Mouse (Mus musculus) liver, embryonic 12.5 days (tissue): Measurements from ENCODE around the gene Add2. TPM values are rescaled to one million over a fixed set of nuclear protein-coding genes. Genes with fewer than 3 reads are reported as not detected.

Experiments used
- ATAC-seq: fragments of 200-750 bp; cut with Nextera tagmentation; 2 replicates; pipeline ENCODE4 v1.8.0; 2017; ENCODE audit warnings: moderate number of reproducible peaks, mild to moderate bottlenecking, moderate library complexity
- H3K27ac ChIP-seq: fragments of 300-500 bp; sonication (generic); 2 replicates; pipeline ENCODE4 v1.5.1; 2016; ENCODE audit warnings: mild to moderate bottlenecking
- H3K27me3 ChIP-seq: fragments of 300-500 bp; sonication (generic); replicated peaks from 2 replicates; pipeline ENCODE4 v1.6.1; 2016; ENCODE audit warnings: mild to moderate bottlenecking, moderate library complexity
- H3K36me3 ChIP-seq: fragments of 300-500 bp; sonication (generic); 2 replicates; pipeline ENCODE4 v1.6.1; 2016; ENCODE audit warnings: mild to moderate bottlenecking, moderate library complexity
- H3K4me1 ChIP-seq: fragments of 300-500 bp; sonication (generic); 2 replicates; pipeline ENCODE4 v1.6.1; 2016
- H3K4me2 ChIP-seq: fragments of 300-500 bp; sonication (generic); 2 replicates; pipeline ENCODE4 v1.6.1; 2016; ENCODE audit warnings: mild to moderate bottlenecking, moderate library complexity
- H3K4me3 ChIP-seq: fragments of 300-500 bp; sonication (generic); 2 replicates; pipeline ENCODE4 v1.5.1; 2016; ENCODE audit warnings: mild to moderate bottlenecking, moderate library complexity
- H3K9ac ChIP-seq: fragments of 300-500 bp; sonication (generic); 2 replicates; pipeline ENCODE4 v1.6.1; 2016; ENCODE audit warnings: mild to moderate bottlenecking, moderate library complexity
- H3K9me3 ChIP-seq: fragments of 300-500 bp; sonication (generic); replicated peaks from 2 replicates; pipeline ENCODE4 v1.6.1; 2016; ENCODE audit warnings: mild to moderate bottlenecking, moderate library complexity
- WGBS: fragments of 180-500 bp; shearing (Covaris S2); methylation state at CpG from one replicate; pipeline ENCODE4 v1.1.7; 2016; ENCODE audit not compliant: insufficient replicate concordance; 5-methylcytosine and 5-hydroxymethylcytosine counted together
- polyA plus RNA-seq: library from polyadenylated mRNA; unstranded; fragments of >200 nt; fragmentation: Nextera tagmentation; extraction: Ambion mirVana; gene quantifications from 2 replicates; pipeline ENCODE4 v1.2.1, GENCODE M21; 2016

Add2 gene
- polyA plus RNA-seq, 1 experiment from 2014 or later: 96.9 TPM

DNA sequence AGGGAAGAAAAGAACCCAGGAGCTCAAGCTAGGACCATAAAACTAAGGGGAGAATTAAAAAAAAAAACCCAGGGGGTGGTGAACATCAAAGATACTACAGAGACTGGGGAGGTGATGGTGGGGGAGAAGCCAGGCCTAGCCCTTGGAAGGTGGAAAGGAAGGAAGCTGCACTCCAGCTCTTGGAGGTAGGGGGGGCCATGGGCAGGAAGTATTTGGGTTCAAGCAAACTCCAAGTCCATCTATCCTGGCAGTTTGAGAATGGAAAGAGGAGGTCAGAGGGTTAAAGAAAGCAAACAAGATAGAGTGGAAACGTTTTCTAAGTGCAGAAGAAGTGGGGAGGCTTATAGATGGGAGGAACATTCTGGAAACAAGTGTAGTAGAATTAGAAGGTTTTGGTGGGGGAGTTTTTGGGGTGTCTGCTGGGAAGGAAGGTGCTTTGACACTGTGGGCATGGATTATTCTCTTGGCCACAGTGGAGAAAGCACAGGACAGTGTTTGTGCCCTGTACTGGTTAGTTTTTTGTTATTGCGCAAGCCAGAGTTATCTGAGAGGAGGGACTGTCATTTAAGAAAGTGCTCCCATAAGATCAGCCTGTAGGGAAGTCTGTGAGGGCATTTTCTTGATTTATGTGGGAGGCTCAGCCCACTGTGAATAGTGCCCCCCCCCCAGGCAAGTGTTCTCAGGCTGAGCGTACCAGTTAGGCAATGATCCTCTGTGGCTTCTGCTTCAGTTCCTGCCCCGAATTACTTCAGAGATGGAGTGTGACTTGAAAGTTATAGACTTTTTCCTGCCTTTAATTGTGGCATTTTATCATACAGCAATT, 8.9 kb upstream of the Add2 start:
- Histone ChIP-seq H3K27me3 (peaks cover 30% of the 10 kb centered on the region), H3K36me3 (no peaks in the 10 kb centered on the region), H3K4me3 (no peak overlapping the region), H3K9ac (no peak overlapping the region), H3K9me3 (no peaks in the 10 kb centered on the region), H3K27ac (no peak overlapping the region), H3K4me2 (no peak overlapping the region), H3K4me1 (peaks cover 3% of the 10 kb centered on the region; the same call in 1 of the 2 replicates)
- 40% methylated on average over 4 of the region's 4 CpGs for WGBS
- no peak for ATAC-seq

DNA sequence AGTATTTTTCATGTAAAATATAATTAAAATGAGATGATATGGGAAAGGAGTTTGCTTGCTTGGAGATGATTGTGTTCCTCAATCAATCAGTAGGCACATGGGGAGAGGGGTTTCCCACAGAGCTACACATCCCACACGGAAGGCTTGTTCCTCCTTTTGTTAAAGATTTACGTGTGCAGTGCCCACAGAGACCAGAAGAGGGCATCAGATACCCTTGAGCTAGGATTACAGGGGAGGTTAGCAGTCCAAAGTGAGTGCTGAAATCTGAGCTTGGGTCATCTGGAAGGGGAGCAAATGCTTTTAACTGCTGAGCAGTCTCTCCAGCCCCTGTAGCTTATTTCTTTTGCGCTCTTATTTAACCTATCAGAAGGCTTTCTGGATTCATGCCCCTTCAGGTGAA, 7.5 kb upstream of the Add2 start:
- Histone ChIP-seq H3K4me3 (no peak overlapping the region), H3K9me3 (no peaks in the 10 kb centered on the region), H3K4me2 (no peak overlapping the region), H3K9ac (no peak overlapping the region), H3K27me3 (peaks cover 34% of the 10 kb centered on the region), H3K36me3 (no peaks in the 10 kb centered on the region), H3K4me1 (peaks cover 3% of the 10 kb centered on the region; the same call in 1 of the 2 replicates), H3K27ac (no peak overlapping the region)
- 16% methylated on average over 3 of the region's 3 CpGs for WGBS
- no peak for ATAC-seq

DNA sequence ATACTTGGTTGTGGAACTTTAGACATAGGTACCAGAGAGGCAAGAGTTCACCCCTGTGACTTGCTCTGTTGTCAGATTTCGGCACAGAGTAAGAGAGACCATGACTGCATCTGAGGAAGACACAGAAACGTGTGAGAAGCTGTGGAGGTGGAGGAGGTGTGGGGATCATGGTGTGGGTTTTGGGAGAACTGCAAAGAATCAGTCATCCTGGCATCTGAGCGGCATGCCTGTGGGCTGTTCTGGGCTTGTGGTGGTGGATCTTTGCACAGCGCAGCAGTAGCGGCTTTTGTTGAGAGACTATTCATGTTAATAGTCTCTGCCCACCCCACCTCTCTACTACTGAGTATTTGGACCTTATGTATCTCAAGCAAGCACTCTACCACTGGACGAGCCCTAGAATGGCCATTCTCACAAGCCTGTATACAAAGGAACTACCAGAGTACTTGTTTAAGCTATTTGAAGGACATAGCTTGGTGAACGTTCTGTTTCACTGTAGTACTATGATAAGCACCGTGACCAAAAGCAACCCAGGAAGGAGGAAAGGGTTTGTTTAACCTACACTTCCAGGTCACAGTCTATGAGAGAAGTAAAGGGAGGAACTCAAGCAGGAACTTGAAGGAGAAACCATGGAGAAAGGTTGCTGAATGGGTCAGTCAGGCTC, 1.7 kb upstream of the Add2 start:
- H3K4me3 ChIP-seq: no peak overlapping the region
- no peak overlapping the region for H3K9ac ChIP-seq
- H3K27me3 ChIP-seq: peaks cover 82% of the 10 kb centered on the region
- H3K27ac ChIP-seq: no peak overlapping the region
- no peaks in the 10 kb centered on the region for H3K9me3 ChIP-seq
- no peaks in the 10 kb centered on the region for H3K36me3 ChIP-seq
- no peak overlapping the region for H3K4me2 ChIP-seq
- H3K4me1 ChIP-seq: peaks cover 6% of the 10 kb centered on the region; the same call in 1 of the 2 replicates
- ATAC-seq: no peak
- 59% methylated on average over 8 of the region's 8 CpGs for WGBS

DNA sequence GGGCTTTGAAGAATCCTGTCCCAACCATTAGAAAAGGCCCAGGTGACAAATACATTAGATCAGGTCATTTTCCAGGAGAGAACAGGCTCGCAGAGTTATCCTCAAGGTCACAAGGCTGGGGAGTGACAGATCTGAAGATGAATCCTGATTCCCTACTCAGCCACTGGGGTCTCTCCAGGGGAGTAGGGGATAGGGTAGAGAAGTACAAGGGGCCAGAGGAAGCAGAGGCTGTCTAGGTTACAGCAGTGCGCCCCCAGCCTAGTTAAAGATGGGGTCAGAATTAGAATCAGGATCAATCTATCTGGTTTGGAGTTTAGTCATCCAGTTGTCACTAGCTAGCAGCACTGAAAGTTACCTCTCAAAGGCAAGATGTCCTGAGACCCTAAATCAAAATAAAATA, 331 bp upstream of the Add2 start:
- Histone ChIP-seq H3K9ac (no peak overlapping the region), H3K27ac (no peak overlapping the region), H3K9me3 (no peaks in the 10 kb centered on the region), H3K27me3 (peaks cover 82% of the 10 kb centered on the region), H3K4me3 (no peak overlapping the region), H3K4me2 (peak overlapping the region; percentile 64; the same call in 1 of the 2 replicates), H3K4me1 (peaks cover 6% of the 10 kb centered on the region; the same call in 1 of the 2 replicates), H3K36me3 (no peaks in the 10 kb centered on the region)
- no peak for ATAC-seq
- WGBS: 49% methylated on average over 2 of the region's 2 CpGs

DNA sequence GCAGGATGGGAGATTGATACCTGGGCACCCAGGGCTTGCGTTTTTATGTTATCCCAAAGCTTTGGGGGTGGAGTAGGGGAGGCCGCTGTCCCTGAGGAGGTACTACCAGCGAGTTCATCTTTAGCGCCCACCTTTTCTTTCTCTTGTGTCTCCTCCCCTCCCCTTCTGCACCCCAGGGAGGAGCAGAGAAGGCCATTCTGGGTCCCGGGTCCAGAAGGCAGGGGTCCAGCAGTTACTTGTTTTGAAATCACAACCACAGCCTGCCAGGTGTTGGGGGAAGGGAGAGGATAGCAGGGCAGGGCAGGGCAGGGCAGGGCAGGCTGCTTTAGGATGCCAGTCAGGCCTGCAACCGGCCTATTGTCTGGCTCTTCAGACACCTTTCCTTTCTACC, 837 bp downstream of the Add2 start:
- Histone ChIP-seq H3K4me1 (peaks cover 6% of the 10 kb centered on the region; the same call in 1 of the 2 replicates), H3K27ac (no peak overlapping the region), H3K36me3 (no peaks in the 10 kb centered on the region), H3K4me2 (peak overlapping the region; percentile 64; the same call in 1 of the 2 replicates), H3K9ac (no peak overlapping the region), H3K27me3 (peaks cover 78% of the 10 kb centered on the region), H3K9me3 (no peaks in the 10 kb centered on the region), H3K4me3 (no peak overlapping the region)
- WGBS: 19% methylated on average over 6 of the region's 6 CpGs
- no peak for ATAC-seq

DNA sequence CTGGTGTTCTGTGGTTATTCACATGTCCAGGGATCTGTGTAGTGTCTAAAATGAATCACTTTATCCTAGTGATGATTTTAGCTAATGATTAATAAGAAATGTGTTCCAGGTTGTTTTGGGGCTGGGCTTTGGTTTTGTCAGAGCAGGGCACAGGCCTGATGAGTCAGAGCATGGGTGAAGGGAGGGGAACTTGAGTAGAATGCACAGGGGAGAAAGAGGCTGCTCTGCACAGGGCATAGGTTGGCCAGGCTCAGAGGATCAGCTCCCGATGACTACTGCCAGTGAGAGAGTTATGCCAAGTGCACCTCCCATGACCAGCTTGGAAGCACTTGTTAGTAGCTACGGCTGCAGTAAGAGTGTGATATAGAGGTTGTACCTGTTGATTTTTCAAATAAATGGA, 3.0 kb downstream of the Add2 start:
- Histone ChIP-seq H3K27ac (no peak overlapping the region), H3K4me3 (no peak overlapping the region), H3K9me3 (no peaks in the 10 kb centered on the region), H3K4me2 (no peak overlapping the region), H3K36me3 (no peaks in the 10 kb centered on the region), H3K27me3 (peaks cover 66% of the 10 kb centered on the region), H3K4me1 (peaks cover 6% of the 10 kb centered on the region; the same call in 1 of the 2 replicates), H3K9ac (no peak overlapping the region)
- whole genome bisulfite sequencing: 72% methylated on average over 2 of the region's 2 CpGs
- ATAC-seq: no peak

DNA sequence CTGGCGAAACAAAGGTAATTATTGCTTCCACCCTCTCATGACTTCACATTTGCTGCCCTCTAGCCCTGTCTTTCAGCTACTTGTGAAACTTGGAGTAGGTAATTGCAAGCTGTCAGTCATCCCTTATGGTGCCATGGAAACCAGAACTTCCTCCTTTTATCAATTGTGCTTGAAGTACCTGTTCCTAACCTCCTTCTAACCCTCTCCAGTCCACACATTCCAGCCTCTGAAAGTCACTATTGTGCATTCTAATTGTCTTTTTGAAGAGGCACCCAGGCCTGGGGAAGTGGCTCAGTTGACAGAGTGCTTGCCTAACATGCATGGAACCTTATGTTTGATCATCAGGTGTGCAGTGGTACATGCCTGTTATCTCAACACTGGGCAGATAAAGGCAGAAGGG, 5.2 kb downstream of the Add2 start:
- H3K9me3 ChIP-seq: no peaks in the 10 kb centered on the region
- peaks cover 4% of the 10 kb centered on the region; the same call in 1 of the 2 replicates for H3K4me1 ChIP-seq
- WGBS: 52% methylated on average over 1 of the region's 1 CpGs
- no peaks in the 10 kb centered on the region for H3K36me3 ChIP-seq
- no peak for ATAC-seq
- no peak overlapping the region for H3K4me2 ChIP-seq
- H3K4me3 ChIP-seq: no peak overlapping the region
- no peak overlapping the region for H3K9ac ChIP-seq
- H3K27me3 ChIP-seq: peaks cover 57% of the 10 kb centered on the region
- H3K27ac ChIP-seq: no peak overlapping the region

DNA sequence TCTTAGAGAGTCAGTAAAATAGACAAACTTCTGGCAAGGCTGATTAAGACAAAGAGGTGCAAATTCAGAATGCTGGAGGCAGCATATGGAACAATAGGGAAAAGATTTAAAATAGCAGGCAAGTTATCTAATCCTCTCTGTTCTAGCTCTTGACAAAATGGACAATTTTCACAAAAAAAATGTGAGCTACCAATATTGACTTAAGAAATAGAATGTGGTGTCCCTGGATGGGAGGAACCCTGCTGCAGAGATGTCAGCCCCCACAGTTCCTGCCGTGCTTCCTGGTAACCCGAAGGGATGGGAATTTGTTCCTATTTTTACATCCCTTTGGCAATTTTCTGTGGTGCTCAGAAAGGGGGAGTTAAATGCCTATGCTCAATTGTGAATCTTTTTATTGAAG, 10.4 kb downstream of the Add2 start:
- WGBS: 39% methylated on average over 2 of the region's 2 CpGs
- H3K27me3 ChIP-seq: peaks cover 20% of the 10 kb centered on the region
- no peak overlapping the region for H3K4me2 ChIP-seq
- no peak for ATAC-seq
- H3K36me3 ChIP-seq: no peaks in the 10 kb centered on the region
- H3K4me1 ChIP-seq: no peaks in the 10 kb centered on the region
- no peak overlapping the region for H3K4me3 ChIP-seq
- H3K9ac ChIP-seq: no peak overlapping the region
- H3K9me3 ChIP-seq: no peaks in the 10 kb centered on the region
- H3K27ac ChIP-seq: no peak overlapping the region

DNA sequence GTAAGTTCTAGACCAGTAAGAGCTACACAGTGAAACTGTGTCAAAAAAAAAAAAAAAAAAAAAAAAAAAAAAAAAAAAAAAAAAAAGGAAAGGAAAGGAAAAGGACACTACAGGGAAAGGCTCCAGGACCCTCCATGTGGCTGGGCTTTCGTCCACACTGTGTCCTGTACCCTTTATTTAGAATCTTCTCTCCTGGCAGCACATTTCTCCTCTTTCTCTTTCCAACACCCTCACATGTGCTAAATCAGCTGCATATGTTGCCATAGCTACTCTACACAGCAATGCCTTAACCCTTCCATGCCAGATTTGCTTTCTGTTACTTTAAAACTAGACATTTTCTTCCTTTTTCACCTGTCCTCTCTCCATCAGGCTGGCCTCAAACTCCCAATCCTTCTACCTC, 11.7 kb downstream of the Add2 start:
- no peak overlapping the region for H3K4me2 ChIP-seq
- H3K4me3 ChIP-seq: no peak overlapping the region
- WGBS: 64% methylated on average over 1 of the region's 1 CpGs
- H3K27me3 ChIP-seq: peaks cover 12% of the 10 kb centered on the region; the same call in 1 of the 2 replicates
- no peak overlapping the region for H3K9ac ChIP-seq
- no peaks in the 10 kb centered on the region for H3K36me3 ChIP-seq
- no peaks in the 10 kb centered on the region for H3K9me3 ChIP-seq
- H3K4me1 ChIP-seq: no peaks in the 10 kb centered on the region
- ATAC-seq: no peak
- no peak overlapping the region for H3K27ac ChIP-seq

DNA sequence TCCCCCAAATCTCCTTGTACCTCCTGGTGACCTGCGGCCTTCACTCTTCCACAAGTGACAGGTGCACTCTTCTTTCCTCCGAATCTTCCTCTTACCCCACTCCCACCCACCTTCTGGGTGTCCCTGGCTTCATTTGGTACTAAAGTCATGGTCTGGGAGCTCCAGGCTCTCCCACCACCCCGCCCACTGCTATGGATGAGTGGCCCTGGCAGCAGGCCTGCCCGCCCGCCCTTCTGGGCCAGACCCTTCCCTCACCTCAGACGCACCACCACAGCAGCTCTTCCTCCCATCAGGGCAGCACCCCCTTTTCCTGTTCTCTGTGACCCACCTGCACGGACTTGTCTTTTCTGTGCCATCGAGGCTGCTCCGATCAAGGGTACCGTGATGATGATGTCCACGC, 19.0 kb downstream of the Add2 start:
- H3K4me1 ChIP-seq: peaks cover 25% of the 10 kb centered on the region
- no peak overlapping the region for H3K4me3 ChIP-seq
- 83% methylated on average over 11 of the region's 11 CpGs for WGBS
- no peak for ATAC-seq
- no peaks in the 10 kb centered on the region for H3K9me3 ChIP-seq
- H3K27me3 ChIP-seq: peaks cover 11% of the 10 kb centered on the region; the same call in 1 of the 2 replicates
- H3K9ac ChIP-seq: no peak overlapping the region
- no peak overlapping the region for H3K27ac ChIP-seq
- H3K4me2 ChIP-seq: no peak overlapping the region
- H3K36me3 ChIP-seq: no peaks in the 10 kb centered on the region

DNA sequence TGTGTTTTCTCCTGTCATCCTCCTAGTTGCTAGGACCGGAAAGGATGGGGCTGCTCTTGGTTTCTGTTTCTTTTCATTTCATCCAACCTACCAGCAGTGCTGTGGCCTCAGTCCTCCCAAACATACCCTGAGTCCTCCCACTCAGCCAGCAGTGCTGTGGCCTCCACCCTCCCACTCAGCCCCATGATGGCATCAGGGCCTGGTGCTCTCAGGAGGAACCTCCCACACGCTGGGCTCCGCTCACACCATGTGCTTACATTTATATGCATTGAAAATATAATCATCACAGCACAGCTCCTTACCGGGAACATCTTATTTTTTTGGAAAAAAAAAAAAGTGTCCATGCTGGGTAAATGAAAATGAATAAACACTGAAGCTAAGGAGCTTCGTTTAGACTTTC, 20.0 kb downstream of the Add2 start:
- Histone ChIP-seq H3K27ac (no peak overlapping the region), H3K4me2 (no peak overlapping the region), H3K4me1 (peaks cover 35% of the 10 kb centered on the region), H3K9me3 (no peaks in the 10 kb centered on the region), H3K9ac (no peak overlapping the region), H3K4me3 (no peak overlapping the region), H3K36me3 (no peaks in the 10 kb centered on the region), H3K27me3 (peaks cover 12% of the 10 kb centered on the region; the same call in 1 of the 2 replicates)
- WGBS: 79% methylated on average over 5 of the region's 5 CpGs
- no peak for ATAC-seq

DNA sequence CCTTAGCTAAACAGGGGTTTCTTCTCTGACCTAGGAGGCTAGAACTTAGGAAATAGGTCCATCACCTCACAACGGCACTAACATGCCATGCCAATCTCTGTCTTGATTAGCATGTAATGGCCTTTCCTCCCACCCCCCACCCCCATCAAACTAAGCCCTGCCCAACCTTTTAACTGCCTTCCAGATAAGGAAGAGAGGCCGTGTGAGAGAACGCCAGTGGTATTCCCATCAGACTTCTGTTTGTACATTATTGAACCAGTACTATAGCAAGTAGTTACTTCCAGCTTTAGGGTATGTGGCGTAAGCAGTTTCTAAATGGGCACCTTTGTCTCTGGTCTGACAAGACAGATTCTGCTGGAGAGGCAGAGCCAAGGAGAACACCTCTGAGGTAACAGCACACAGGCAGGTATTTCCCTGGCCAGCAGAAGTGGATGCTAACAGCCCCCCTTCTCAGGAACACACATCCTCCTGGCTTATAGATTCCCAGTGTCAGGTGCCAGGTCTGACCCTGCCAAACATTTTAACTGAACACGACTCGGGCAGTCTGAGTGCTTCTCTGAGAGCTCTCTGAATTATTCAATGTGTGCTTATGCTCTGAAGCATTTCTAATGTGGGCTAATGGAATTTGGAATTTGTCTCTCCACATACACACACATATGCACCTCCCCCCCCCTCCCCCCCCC, 22.2 kb downstream of the Add2 start:
- Histone ChIP-seq H3K4me3 (no peak overlapping the region), H3K9ac (no peak overlapping the region), H3K4me2 (no peak overlapping the region), H3K27me3 (peaks cover 12% of the 10 kb centered on the region; the same call in 1 of the 2 replicates), H3K4me1 (peaks cover 42% of the 10 kb centered on the region), H3K9me3 (no peaks in the 10 kb centered on the region), H3K27ac (no peak overlapping the region), H3K36me3 (no peaks in the 10 kb centered on the region)
- ATAC-seq: no peak
- WGBS: 41% methylated on average over 6 of the region's 6 CpGs
